Mouse (Mus musculus) cerebellum, adult 9-11 months (tissue): ENCODE measurements around the gene Crybb1.

Experiments
- DNase-seq: peaks from one replicate; pipeline ENCODE4 v3.0.0; 2022

Crybb1 gene

GRCm38 (mm10) chr5:112313222-112313885 lies 57.7 kb downstream of the Crybb1 start:
- no peak for DNase-seq

DNA sequence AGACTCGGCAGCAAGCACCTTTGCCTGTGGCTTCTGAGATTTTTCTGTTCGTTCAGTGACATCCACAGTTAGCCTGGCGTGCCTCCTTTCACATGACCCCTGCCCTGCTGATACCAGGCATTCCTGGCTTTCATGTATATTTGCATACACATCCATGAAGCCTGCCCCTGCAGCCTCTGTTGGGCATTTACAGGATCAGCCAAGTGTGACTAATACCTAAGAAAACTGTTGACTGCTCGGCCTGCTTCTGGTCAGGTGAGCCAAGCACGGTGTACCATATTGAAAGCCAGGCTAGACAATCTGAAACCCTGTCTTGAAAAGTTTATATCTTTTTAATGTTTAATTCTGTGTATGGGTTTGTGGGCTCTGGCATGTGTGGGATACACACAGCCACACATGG lies 60.9 kb downstream of the Crybb1 start:
- no peak for DNase-seq

GRCm38 (mm10) chr5:112317328-112317727 lies 61.7 kb downstream of the Crybb1 start:
- DNase-seq = no peak
